Mouse (Mus musculus) intestine, embryonic 14.5 days (tissue): ENCODE results near the gene Mesd. TPM values are rescaled to one million over a fixed set of nuclear protein-coding genes. Genes with fewer than 3 reads are reported as not detected.

Experiments
- polyA plus RNA-seq: library from polyadenylated mRNA; unstranded; fragments of >200 nt; fragmentation: Nextera tagmentation; extraction: Ambion mirVana; gene quantifications from 2 replicates; pipeline ENCODE4 v1.2.1, GENCODE M21; 2014

The Mesd gene
- polyA plus RNA-seq, 1 experiment from 2014 or later, result 84.5 TPM

Other genes starting within 250 kb of the Mesd start
- 3.4 and 3.7 TPM in 2 replicates for gene Il16, start 138.7 kb upstream of the Mesd start, polyA plus RNA-seq
- gene Cfap161, start 89.6 kb upstream of the Mesd start, polyA plus RNA-seq, result 0.17 and 0.45 TPM in 2 replicates
- 13.0 and 17.0 TPM in 2 replicates for gene Tlnrd1, start 161 bp upstream of the Mesd start, polyA plus RNA-seq
- gene Cemip, start 202.0 kb downstream of the Mesd start, polyA plus RNA-seq, result 0.49 and 0.97 TPM in 2 replicates